In genomic region chr11:58588620-58589250, GRCm38 (mm10) we compare ENCODE assay signal across 22 mouse cellular contexts. TPM values are rescaled to one million over a fixed set of nuclear protein-coding genes. Genes with fewer than 3 reads are reported as not detected.
A peak's percentile ranks its signal among the peaks of the same experiment; 100 is the strongest.
DNase-seq lines count a peak whose midpoint lies in the region; ATAC-seq and TF ChIP-seq lines count a peak whose summit lies in the region.
"Had no signal": no experiment of that assay in that cellular context is flagged by ENCODE, and none has a peak within 500 bp of the region (broad histone marks: within the 10 kb centered on the region; RNA-seq: fewer than 3 reads in every experiment).

No protein-coding gene starts in this region.

- H3K9ac ChIP-seq in kidney, postnatal 0 days (ENCODE audit: low read depth, low read length), result no peak overlapping the region
- H3K9ac ChIP-seq in neural tube, embryonic 11.5 days (ENCODE audit: low read length), result no peak overlapping the region
- no peak overlapping the region for H3K9ac ChIP-seq in forebrain, embryonic 12.5 days
- H3K9ac ChIP-seq: hindbrain, embryonic 12.5 days; intestine, embryonic 15.5 days; midbrain, embryonic 12.5 days had no signal

- ATAC-seq in kidney, postnatal 0 days (replicated peaks; ENCODE audit: low FRiP score, low read depth), result no peak
- ATAC-seq in neural tube, embryonic 11.5 days (ENCODE audit: insufficient read depth, low FRiP score, low TSS enrichment), result no peak
- peak; percentile 49; the same call in 1 of the 2 replicates for ATAC-seq in forebrain, embryonic 12.5 days (ENCODE audit: low FRiP score)
- ATAC-seq in inflammation-experienced regulatory T-cells, adult 6 months, result no peak
- ATAC-seq: intestine, embryonic 15.5 days had no signal

- no peak overlapping the region for H3K4me3 ChIP-seq in kidney, postnatal 0 days (replicated peaks; ENCODE audit: low read depth, low read length)
- no peak overlapping the region for H3K4me3 ChIP-seq in neural tube, embryonic 11.5 days (ENCODE audit: low read depth, low read length)
- H3K4me3 ChIP-seq in forebrain, embryonic 12.5 days (replicated peaks), result no peak overlapping the region
- H3K4me3 ChIP-seq: gastrocnemius, adult 2 months; hindbrain, embryonic 12.5 days; intestine, embryonic 15.5 days; left cerebral cortex, adult 2 months; midbrain, embryonic 12.5 days had no signal

- no peaks in the 10 kb centered on the region for H3K4me1 ChIP-seq in kidney, postnatal 0 days (replicated peaks; ENCODE audit: insufficient read depth, low read length)
- no peaks in the 10 kb centered on the region for H3K4me1 ChIP-seq in neural tube, embryonic 11.5 days (ENCODE audit: control insufficient read depth, insufficient read depth, low read length)
- peaks cover 3% of the 10 kb centered on the region; the same call in 1 of the 2 replicates for H3K4me1 ChIP-seq in forebrain, embryonic 12.5 days
- H3K4me1 ChIP-seq: intestine, embryonic 15.5 days; midbrain, embryonic 12.5 days had no signal

- 49% methylated on average over 3 of the region's 3 CpGs for WGBS in kidney, postnatal 0 days
- WGBS in neural tube, embryonic 11.5 days, result 64% methylated on average over 3 of the region's 3 CpGs
- 31% methylated on average over 3 of the region's 3 CpGs for WGBS in forebrain, embryonic 12.5 days

- TF ChIP-seq CTCF in kidney, postnatal 0 days (IDR thresholded peaks at IDR 0.05; ENCODE audit: low read depth), result no peak

- no peaks in the 10 kb centered on the region for H3K9me3 ChIP-seq in kidney, postnatal 0 days (replicated peaks; ENCODE audit: low read length)
- no peaks in the 10 kb centered on the region for H3K9me3 ChIP-seq in neural tube, embryonic 11.5 days (ENCODE audit: control insufficient read depth, low read length)
- H3K9me3 ChIP-seq in forebrain, embryonic 12.5 days, result no peaks in the 10 kb centered on the region
- H3K9me3 ChIP-seq: hindbrain, embryonic 12.5 days; intestine, embryonic 15.5 days; midbrain, embryonic 12.5 days had no signal

- H3K27ac ChIP-seq in kidney, postnatal 0 days, result no peak overlapping the region
- no peak overlapping the region for H3K27ac ChIP-seq in neural tube, embryonic 11.5 days (ENCODE audit: low read depth, low read length)
- 0 out of 2 replicates have a peak overlapping the region, but pooled peaks have one; percentile 36 for H3K27ac ChIP-seq in forebrain, embryonic 12.5 days
- H3K27ac ChIP-seq: gastrocnemius, adult 2 months; hindbrain, embryonic 12.5 days; intestine, embryonic 15.5 days; left cerebral cortex, adult 2 months; macrophage had no signal

- no peak overlapping the region for H3K4me2 ChIP-seq in kidney, postnatal 0 days (ENCODE audit: low read length)
- no peak overlapping the region for H3K4me2 ChIP-seq in neural tube, embryonic 11.5 days (ENCODE audit: low read depth)
- H3K4me2 ChIP-seq in forebrain, embryonic 12.5 days, result no peak overlapping the region
- H3K4me2 ChIP-seq: heart, embryonic 11.5 days; hindbrain, embryonic 12.5 days; intestine, embryonic 15.5 days; midbrain, embryonic 12.5 days had no signal

- DNase-seq in kidney, postnatal 0 days (ENCODE audit: low spot score), result peak; percentile 63
- no peak for DNase-seq in kidney, adult 8-10 months
- peak; percentile 12 for DNase-seq in neural tube, embryonic 11.5 days (ENCODE audit: low spot score)
- DNase-seq in neural tube, embryonic 10.5 days (ENCODE audit: extremely low spot score, low spot score), result no peak
- no peak for DNase-seq in spleen, adult 12 weeks (ENCODE audit: low spot score)
- DNase-seq: layer of hippocampus, adult 9-11 months; thymus, adult 18-20 months had no signal

- H3K36me3 ChIP-seq in kidney, postnatal 0 days (ENCODE audit: insufficient read depth, low read length), result no peaks in the 10 kb centered on the region
- H3K36me3 ChIP-seq in neural tube, embryonic 11.5 days (ENCODE audit: control insufficient read depth, insufficient read depth, low read length), result no peaks in the 10 kb centered on the region
- H3K36me3 ChIP-seq in forebrain, embryonic 12.5 days (replicated peaks), result no peaks in the 10 kb centered on the region
- H3K36me3 ChIP-seq: hindbrain, embryonic 12.5 days; intestine, embryonic 15.5 days; midbrain, embryonic 12.5 days had no signal

- H3K27me3 ChIP-seq in kidney, postnatal 0 days (ENCODE audit: insufficient read depth, low read length), result no peaks in the 10 kb centered on the region
- H3K27me3 ChIP-seq in neural tube, embryonic 11.5 days (ENCODE audit: control insufficient read depth, insufficient read depth, low read length), result no peaks in the 10 kb centered on the region
- no peaks in the 10 kb centered on the region for H3K27me3 ChIP-seq in forebrain, embryonic 12.5 days
- H3K27me3 ChIP-seq: hindbrain, embryonic 12.5 days; intestine, embryonic 15.5 days; midbrain, embryonic 12.5 days had no signal

RNA-seq across cellular contexts. Expression of gene Olfr324, which starts 6.2 kb away (rescaled TPM):
- not detected in 2 replicates for polyA plus RNA-seq in kidney, postnatal 0 days (2015; fragmentation: Nextera tagmentation; extraction: Ambion mirVana)
- not detected in 2 replicates for polyA plus RNA-seq in neural tube, embryonic 11.5 days (2014; fragmentation: Nextera tagmentation; extraction: Ambion mirVana)
- polyA plus RNA-seq in forebrain, embryonic 12.5 days (2016; fragmentation: Nextera tagmentation; extraction: Ambion mirVana), result not detected in 2 replicates
- not detected for polyA plus RNA-seq in inflammation-experienced regulatory T-cells, adult 6 months (2017; shearing (Covaris generic))
- polyA plus RNA-seq: gonadal fat pad, adult 2 months; heart, embryonic 11.5 days; hindbrain, embryonic 12.5 days; intestine, embryonic 15.5 days; kidney, embryonic 14.5 days; liver, adult 2 months; lung, embryonic 16.5 days; macrophage; midbrain, embryonic 12.5 days; spleen, adult 2 months; stomach, embryonic 14.5 days had no signal

RNA-seq across cellular contexts. Expression of gene Olfr325, which starts 11.2 kb away (rescaled TPM):
- not detected in 2 replicates for polyA plus RNA-seq in kidney, postnatal 0 days (2015; fragmentation: Nextera tagmentation; extraction: Ambion mirVana)
- polyA plus RNA-seq in neural tube, embryonic 11.5 days (2014; fragmentation: Nextera tagmentation; extraction: Ambion mirVana), result not detected in 2 replicates
- polyA plus RNA-seq in forebrain, embryonic 12.5 days (2016; fragmentation: Nextera tagmentation; extraction: Ambion mirVana), result not detected in 2 replicates
- polyA plus RNA-seq in inflammation-experienced regulatory T-cells, adult 6 months (2017; shearing (Covaris generic)), result not detected
- polyA plus RNA-seq: gonadal fat pad, adult 2 months; heart, embryonic 11.5 days; hindbrain, embryonic 12.5 days; intestine, embryonic 15.5 days; kidney, embryonic 14.5 days; liver, adult 2 months; lung, embryonic 16.5 days; macrophage; midbrain, embryonic 12.5 days; spleen, adult 2 months; stomach, embryonic 14.5 days had no signal

RNA-seq across cellular contexts. Expression of gene Olfr224, which starts 18.4 kb away (rescaled TPM):
- not detected in 2 replicates for polyA plus RNA-seq in kidney, postnatal 0 days (2015; fragmentation: Nextera tagmentation; extraction: Ambion mirVana)
- not detected in 2 replicates for polyA plus RNA-seq in neural tube, embryonic 11.5 days (2014; fragmentation: Nextera tagmentation; extraction: Ambion mirVana)
- not detected in 2 replicates for polyA plus RNA-seq in forebrain, embryonic 12.5 days (2016; fragmentation: Nextera tagmentation; extraction: Ambion mirVana)
- under 1 TPM in 1 of 3 experiments, not detected in 2; 0.26 TPM for polyA plus RNA-seq in inflammation-experienced regulatory T-cells, adult 6 months (2017; shearing (Covaris generic))
- polyA plus RNA-seq: gonadal fat pad, adult 2 months; heart, embryonic 11.5 days; hindbrain, embryonic 12.5 days; intestine, embryonic 15.5 days; kidney, embryonic 14.5 days; liver, adult 2 months; lung, embryonic 16.5 days; macrophage; midbrain, embryonic 12.5 days; spleen, adult 2 months; stomach, embryonic 14.5 days had no signal

RNA-seq across cellular contexts. Expression of gene 2210407C18Rik, which starts 27.1 kb away (rescaled TPM):
- not detected in 2 replicates for polyA plus RNA-seq in kidney, postnatal 0 days (2015; fragmentation: Nextera tagmentation; extraction: Ambion mirVana)
- not detected in 2 replicates for polyA plus RNA-seq in neural tube, embryonic 11.5 days (2014; fragmentation: Nextera tagmentation; extraction: Ambion mirVana)
- polyA plus RNA-seq in forebrain, embryonic 12.5 days (2016; fragmentation: Nextera tagmentation; extraction: Ambion mirVana), result not detected in 2 replicates
- not detected for polyA plus RNA-seq in inflammation-experienced regulatory T-cells, adult 6 months (2017; shearing (Covaris generic))
- polyA plus RNA-seq: gonadal fat pad, adult 2 months; heart, embryonic 11.5 days; hindbrain, embryonic 12.5 days; intestine, embryonic 15.5 days; kidney, embryonic 14.5 days; liver, adult 2 months; lung, embryonic 16.5 days; macrophage; midbrain, embryonic 12.5 days; spleen, adult 2 months had no signal

RNA-seq across cellular contexts. Expression of gene Olfr328, which starts 33.3 kb away (rescaled TPM):
- not detected in 2 replicates for polyA plus RNA-seq in kidney, postnatal 0 days (2015; fragmentation: Nextera tagmentation; extraction: Ambion mirVana)
- not detected in 2 replicates for polyA plus RNA-seq in neural tube, embryonic 11.5 days (2014; fragmentation: Nextera tagmentation; extraction: Ambion mirVana)
- polyA plus RNA-seq in forebrain, embryonic 12.5 days (2016; fragmentation: Nextera tagmentation; extraction: Ambion mirVana), result 0.06 TPM in 1 of 2 replicates, not detected in the other
- not detected for polyA plus RNA-seq in inflammation-experienced regulatory T-cells, adult 6 months (2017; shearing (Covaris generic))
- polyA plus RNA-seq: gonadal fat pad, adult 2 months; hindbrain, embryonic 12.5 days; intestine, embryonic 15.5 days; liver, adult 2 months; macrophage had no signal

Comparison
In these comparisons a context has a peak if more than half of its experiments do, and no peak if none do; other contexts are left out.
1. DNase-seq: peak in kidney, postnatal 0 days (single experiment) and neural tube, embryonic 11.5 days (single experiment); none in kidney, adult 8-10 months (0 of 2), neural tube, embryonic 10.5 days (single experiment) and spleen, adult 12 weeks (single experiment).